Mouse (Mus musculus) midbrain, embryonic 15.5 days (tissue): ENCODE results near the gene 4921504E06Rik. TPM values are rescaled to one million over a fixed set of nuclear protein-coding genes. Genes with fewer than 3 reads are reported as not detected.

Source experiments
- ATAC-seq: fragments of 200-750 bp; cut with Nextera tagmentation; replicated peaks from 2 replicates; pipeline ENCODE4 v1.8.0; 2017; ENCODE audit warnings: moderate TSS enrichment
- H3K27ac ChIP-seq: fragments of 300-500 bp; sonication (generic); 2 replicates; pipeline ENCODE4 v1.5.1; 2015; ENCODE audit warnings: mild to moderate bottlenecking, inconsistent platforms
- H3K27me3 ChIP-seq: fragments of 300-500 bp; sonication (generic); replicated peaks from 2 replicates; pipeline ENCODE4 v1.6.1; 2015; ENCODE audit warnings: inconsistent platforms
- H3K36me3 ChIP-seq: fragments of 300-500 bp; sonication (generic); replicated peaks from 2 replicates; pipeline ENCODE4 v1.6.1; 2015; ENCODE audit warnings: inconsistent platforms
- H3K4me1 ChIP-seq: fragments of 300-500 bp; sonication (generic); 2 replicates; pipeline ENCODE4 v1.6.1; 2015; ENCODE audit warnings: inconsistent platforms
- H3K4me2 ChIP-seq: fragments of 300-500 bp; sonication (generic); 2 replicates; pipeline ENCODE4 v1.6.1; 2015; ENCODE audit warnings: inconsistent platforms, mild to moderate bottlenecking, moderate library complexity
- H3K4me3 ChIP-seq: fragments of 300-500 bp; sonication (generic); 2 replicates; pipeline ENCODE4 v1.5.1; 2015; ENCODE audit warnings: mild to moderate bottlenecking, inconsistent platforms
- H3K9ac ChIP-seq: fragments of 300-500 bp; sonication (generic); 2 replicates; pipeline ENCODE4 v1.6.1; 2015; ENCODE audit warnings: mild to moderate bottlenecking, inconsistent platforms
- H3K9me3 ChIP-seq: fragments of 300-500 bp; sonication (generic); 2 replicates; pipeline ENCODE4 v1.6.1; 2016; ENCODE audit warnings: inconsistent platforms
- WGBS: fragments of 180-500 bp; shearing (Covaris S2); methylation state at CpG from one replicate; pipeline ENCODE4 v1.1.7; 2015; ENCODE audit warnings: mixed read lengths; 5-methylcytosine and 5-hydroxymethylcytosine counted together
- polyA plus RNA-seq: library from polyadenylated mRNA; unstranded; fragments of >200 nt; fragmentation: Nextera tagmentation; extraction: Ambion mirVana; gene quantifications from 2 replicates; pipeline ENCODE4 v1.2.1, GENCODE M21; 2015

The 4921504E06Rik gene
- polyA plus RNA-seq, 1 experiment from 2014 or later = not detected

DNA sequence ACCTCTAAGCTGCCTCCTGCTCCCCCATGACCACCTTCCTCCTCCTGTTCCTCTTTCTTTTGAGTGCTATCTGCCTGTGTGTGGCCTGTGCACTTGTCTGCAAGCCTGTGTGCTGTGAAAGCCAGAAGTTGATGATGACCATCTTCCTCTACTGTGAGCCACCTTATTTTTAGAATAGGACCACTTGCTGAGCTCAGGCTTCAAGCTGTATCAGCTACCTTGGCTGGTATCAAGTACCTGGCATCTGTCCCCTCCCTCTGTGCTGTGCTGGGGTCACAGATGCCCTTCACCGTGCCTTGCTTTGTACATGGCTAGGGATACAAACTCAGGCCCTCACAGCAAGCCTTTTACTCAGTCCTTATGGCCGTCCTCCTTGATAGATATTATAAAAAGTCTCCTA lies 2.3 kb downstream of the 4921504E06Rik start:
- Histone ChIP-seq H3K27me3 (no peaks in the 10 kb centered on the region), H3K36me3 (no peaks in the 10 kb centered on the region), H3K4me3 (no peak overlapping the region), H3K4me2 (no peak overlapping the region), H3K9me3 (no peaks in the 10 kb centered on the region), H3K4me1 (peaks cover 21% of the 10 kb centered on the region), H3K27ac (no peak overlapping the region), H3K9ac (no peak overlapping the region)
- no peak for ATAC-seq
- WGBS = 89% methylated on average over 2 of the region's 2 CpGs

DNA sequence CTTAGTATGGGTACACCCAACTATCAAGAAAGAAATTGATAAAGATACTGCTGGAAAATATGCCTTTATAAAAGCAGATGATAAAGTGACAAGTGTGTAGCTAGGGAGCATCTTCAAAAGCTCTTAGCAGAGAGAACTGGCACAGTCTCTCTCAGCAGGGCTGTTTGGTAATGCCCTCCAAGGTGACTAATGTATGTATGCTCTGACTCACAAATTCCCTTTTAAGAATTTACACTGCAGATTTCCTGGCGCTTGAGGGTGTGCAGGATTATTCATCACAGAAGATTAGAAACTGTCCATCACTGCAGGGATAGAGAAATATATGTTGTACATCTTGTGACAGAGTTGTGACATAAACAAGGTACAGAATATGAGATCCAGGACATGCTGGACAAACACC lies 12.8 kb downstream of the 4921504E06Rik start:
- Histone ChIP-seq H3K9ac (no peak overlapping the region), H3K36me3 (no peaks in the 10 kb centered on the region), H3K9me3 (no peaks in the 10 kb centered on the region), H3K4me3 (no peak overlapping the region), H3K4me2 (no peak overlapping the region), H3K27ac (no peak overlapping the region), H3K27me3 (no peaks in the 10 kb centered on the region), H3K4me1 (no peaks in the 10 kb centered on the region)
- ATAC-seq = no peak
- 59% methylated on average over 1 of the region's 1 CpGs for WGBS

DNA sequence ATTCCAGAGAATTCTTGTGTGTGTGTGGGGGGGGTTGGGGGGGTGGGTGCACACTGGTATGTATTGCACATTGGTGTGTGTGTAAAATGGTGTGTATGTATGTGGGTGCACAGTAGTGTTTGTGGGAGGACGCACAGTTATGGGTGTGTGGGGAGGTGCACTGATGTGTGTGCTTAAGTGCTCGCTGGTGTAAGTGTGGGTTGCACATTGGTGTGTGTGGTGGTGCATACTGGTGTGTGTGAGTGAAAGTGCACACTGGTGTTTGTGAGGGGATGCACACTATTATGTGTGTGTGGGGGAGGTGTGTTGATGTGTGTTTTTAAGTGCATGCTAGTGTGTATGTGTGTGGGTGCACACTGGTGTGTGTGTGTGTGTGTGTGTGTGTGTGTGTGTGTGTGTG lies 24.3 kb downstream of the 4921504E06Rik start:
- no peak overlapping the region for H3K9ac ChIP-seq
- no peaks in the 10 kb centered on the region for H3K4me1 ChIP-seq
- H3K27ac ChIP-seq = no peak overlapping the region
- H3K36me3 ChIP-seq = no peaks in the 10 kb centered on the region
- H3K27me3 ChIP-seq = no peaks in the 10 kb centered on the region
- no peak for ATAC-seq
- WGBS = 92% methylated on average over 2 of the region's 2 CpGs
- H3K4me3 ChIP-seq = no peak overlapping the region
- no peak overlapping the region for H3K4me2 ChIP-seq
- no peaks in the 10 kb centered on the region for H3K9me3 ChIP-seq

DNA sequence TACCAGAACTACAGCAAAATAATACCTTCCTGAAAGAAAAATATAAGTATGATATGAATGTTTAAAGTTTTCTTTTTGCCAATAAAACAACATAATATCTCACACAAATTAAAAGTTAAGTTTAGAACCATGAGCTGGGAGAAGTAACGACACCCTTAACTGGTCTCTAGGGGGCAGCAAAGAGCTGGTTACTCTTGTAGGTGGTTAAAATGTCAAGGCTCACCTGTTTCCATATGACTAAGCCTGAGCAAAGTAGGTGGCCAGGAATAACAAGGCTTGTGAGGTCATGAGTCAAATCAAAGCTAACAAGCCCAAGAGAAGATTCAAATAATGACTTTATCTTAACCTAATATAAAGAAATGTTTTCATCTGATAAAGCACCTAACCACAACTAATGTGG lies 24.9 kb downstream of the 4921504E06Rik start:
- Histone ChIP-seq H3K27me3 (no peaks in the 10 kb centered on the region), H3K4me2 (no peak overlapping the region), H3K27ac (no peak overlapping the region), H3K9ac (no peak overlapping the region), H3K36me3 (no peaks in the 10 kb centered on the region), H3K4me1 (no peaks in the 10 kb centered on the region), H3K4me3 (no peak overlapping the region), H3K9me3 (no peaks in the 10 kb centered on the region)
- WGBS = 2% methylated on average over 1 of the region's 1 CpGs
- ATAC-seq = no peak

DNA sequence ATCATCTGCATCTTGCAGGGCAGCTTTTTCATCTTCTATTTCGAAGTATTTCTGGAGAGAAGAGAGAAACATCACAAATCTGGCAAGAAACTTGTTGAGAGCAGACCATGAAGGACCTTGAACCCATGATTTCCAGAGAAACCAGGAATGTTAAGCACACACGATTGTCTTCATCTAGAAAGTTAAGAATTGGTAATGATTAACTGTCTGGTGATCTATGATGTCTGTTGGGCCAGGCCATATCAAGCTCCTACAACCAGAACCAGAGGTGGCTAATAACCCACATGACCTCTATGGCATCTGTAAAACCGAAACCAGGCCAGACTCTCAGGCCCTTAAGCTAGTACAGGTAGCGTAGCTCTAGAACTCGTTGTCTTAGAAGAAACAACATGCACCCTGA lies 29.6 kb downstream of the 4921504E06Rik start:
- H3K9ac ChIP-seq = no peak overlapping the region
- no peak overlapping the region for H3K4me2 ChIP-seq
- H3K9me3 ChIP-seq = no peaks in the 10 kb centered on the region
- WGBS = 80% methylated on average over 5 of the region's 5 CpGs
- H3K4me3 ChIP-seq = no peak overlapping the region
- no peaks in the 10 kb centered on the region for H3K36me3 ChIP-seq
- H3K27me3 ChIP-seq = 0 out of 2 replicates have a peak, but pooled peaks cover 5% of the 10 kb centered on the region
- H3K4me1 ChIP-seq = no peaks in the 10 kb centered on the region
- H3K27ac ChIP-seq = no peak overlapping the region
- no peak for ATAC-seq

DNA sequence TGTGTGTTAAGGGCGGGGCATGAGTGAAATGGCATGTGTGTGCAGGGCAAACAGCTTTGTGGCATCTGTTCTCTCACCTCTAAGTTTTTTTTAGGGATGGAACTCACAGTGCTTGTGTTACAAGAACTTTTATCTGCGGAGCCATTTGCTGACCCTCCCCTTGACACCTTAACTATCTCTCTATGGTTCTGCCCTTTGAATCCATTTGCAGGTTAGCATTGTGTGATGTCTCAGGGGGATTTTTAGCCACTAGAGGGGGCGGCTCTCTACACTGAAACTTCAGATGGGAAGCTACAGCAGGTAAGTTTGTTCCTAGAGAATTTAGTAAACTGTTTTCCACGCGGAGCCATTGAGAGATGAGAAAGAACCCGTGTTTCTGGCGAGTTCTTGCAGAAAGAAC lies 32.1 kb downstream of the 4921504E06Rik start:
- no peaks in the 10 kb centered on the region for H3K36me3 ChIP-seq
- no peak overlapping the region for H3K4me3 ChIP-seq
- no peak overlapping the region for H3K27ac ChIP-seq
- no peak overlapping the region for H3K4me2 ChIP-seq
- H3K4me1 ChIP-seq = no peaks in the 10 kb centered on the region
- H3K9me3 ChIP-seq = no peaks in the 10 kb centered on the region
- WGBS = 40% methylated on average over 7 of the region's 7 CpGs
- no peak for ATAC-seq
- H3K9ac ChIP-seq = no peak overlapping the region
- H3K27me3 ChIP-seq = 0 out of 2 replicates have a peak, but pooled peaks cover 5% of the 10 kb centered on the region

DNA sequence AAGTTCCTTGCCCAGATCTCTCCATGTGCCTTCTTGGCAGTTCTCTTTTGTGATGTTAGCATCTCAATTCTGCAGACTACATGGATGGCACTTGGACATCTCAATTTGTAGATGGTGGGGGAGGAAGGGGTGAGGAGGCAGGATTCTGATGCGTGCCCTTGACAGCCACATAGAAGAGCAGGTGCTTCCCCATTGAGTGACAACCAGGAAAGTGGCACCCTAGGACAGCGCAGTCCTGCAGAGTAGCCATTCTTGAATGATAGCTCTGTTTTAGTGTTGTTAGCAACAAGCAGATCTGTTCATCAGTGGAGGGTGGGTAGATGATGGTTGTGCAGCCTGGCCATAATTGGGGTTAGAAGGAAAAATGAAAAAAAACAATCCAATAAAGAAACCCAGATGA lies 33.1 kb downstream of the 4921504E06Rik start:
- 77% methylated on average over 2 of the region's 2 CpGs for WGBS
- H3K4me2 ChIP-seq = no peak overlapping the region
- no peaks in the 10 kb centered on the region for H3K4me1 ChIP-seq
- no peak overlapping the region for H3K27ac ChIP-seq
- H3K9ac ChIP-seq = no peak overlapping the region
- H3K36me3 ChIP-seq = no peaks in the 10 kb centered on the region
- 0 out of 2 replicates have a peak, but pooled peaks cover 5% of the 10 kb centered on the region for H3K27me3 ChIP-seq
- no peaks in the 10 kb centered on the region for H3K9me3 ChIP-seq
- ATAC-seq = no peak
- H3K4me3 ChIP-seq = no peak overlapping the region

DNA sequence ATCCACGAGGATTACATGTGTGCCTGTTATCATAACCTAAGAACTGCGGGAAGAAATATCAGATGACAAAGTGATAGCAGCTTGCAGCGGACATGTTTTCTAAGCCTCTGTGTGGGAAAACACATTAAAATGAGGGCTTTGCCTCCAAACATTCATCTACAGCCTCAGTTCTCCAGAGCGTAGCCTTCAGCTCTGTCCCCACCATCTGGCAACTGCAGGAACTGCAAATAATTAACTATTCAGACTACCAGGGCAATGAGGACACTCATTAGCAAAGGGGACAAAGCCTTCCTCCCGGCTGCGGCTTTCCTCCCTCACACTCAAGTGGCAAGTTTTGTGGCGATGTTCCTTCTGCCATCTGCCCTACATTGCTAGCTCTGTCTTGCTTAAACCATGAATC lies 33.9 kb downstream of the 4921504E06Rik start:
- Histone ChIP-seq H3K9ac (no peak overlapping the region), H3K4me3 (no peak overlapping the region), H3K36me3 (no peaks in the 10 kb centered on the region), H3K9me3 (no peaks in the 10 kb centered on the region), H3K4me1 (no peaks in the 10 kb centered on the region), H3K4me2 (peak overlapping the region; percentile 17; the same call in 1 of the 2 replicates), H3K27ac (no peak overlapping the region), H3K27me3 (peaks cover 6% of the 10 kb centered on the region; the same call in 1 of the 2 replicates)
- ATAC-seq = peak; percentile 87
- WGBS = 5% methylated on average over 7 of the region's 7 CpGs

DNA sequence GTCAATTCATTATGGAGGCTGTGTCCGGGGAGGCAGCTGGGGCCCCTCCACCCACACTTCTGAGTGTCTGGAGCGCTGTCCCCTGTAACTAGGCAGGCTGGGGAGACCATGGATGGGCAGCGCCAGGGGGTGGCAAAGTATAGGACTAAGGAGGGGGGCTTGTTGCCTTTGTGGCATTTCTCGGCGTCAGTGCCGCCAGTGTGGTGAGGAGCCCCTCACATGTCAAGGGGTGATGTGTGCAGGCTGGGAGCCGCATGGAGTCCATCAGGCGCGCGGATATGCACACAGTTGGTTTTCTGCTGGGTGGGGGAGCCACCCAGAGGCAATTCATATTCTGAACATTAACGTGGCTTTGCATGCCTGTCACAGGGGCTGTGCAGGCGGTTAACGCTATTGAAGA lies 35.8 kb downstream of the 4921504E06Rik start:
- peak; percentile 57 for ATAC-seq
- Histone ChIP-seq H3K4me2 (peak overlapping the region; percentile 43), H3K27ac (no peak overlapping the region), H3K27me3 (peaks cover 16% of the 10 kb centered on the region), H3K36me3 (no peaks in the 10 kb centered on the region), H3K9ac (0 out of 2 replicates have a peak overlapping the region, but pooled peaks have one; percentile 17), H3K4me3 (peak overlapping the region; percentile 9; the same call in 1 of the 2 replicates), H3K4me1 (no peaks in the 10 kb centered on the region), H3K9me3 (no peaks in the 10 kb centered on the region)
- WGBS = 17% methylated on average over 13 of the region's 13 CpGs

DNA sequence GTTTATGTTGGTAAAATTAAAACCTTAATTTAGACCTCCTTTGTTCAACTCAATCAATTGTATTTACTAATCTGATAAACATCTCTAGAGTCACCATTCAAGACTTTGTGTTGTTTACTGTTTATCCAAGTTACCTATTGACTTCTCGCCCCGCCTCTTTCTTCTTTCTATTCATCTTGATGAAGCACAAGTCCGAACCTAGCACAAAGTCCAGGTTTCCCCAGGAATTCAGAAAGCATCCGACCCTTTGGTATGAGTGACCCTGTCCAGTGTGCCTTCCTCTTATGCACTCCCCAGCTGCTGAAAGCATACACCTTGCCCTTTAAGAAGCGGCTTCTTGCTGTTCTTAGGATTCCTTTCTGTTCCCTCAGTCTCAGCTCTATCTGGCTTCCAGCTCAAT lies 41.3 kb downstream of the 4921504E06Rik start:
- no peak overlapping the region for H3K27ac ChIP-seq
- H3K36me3 ChIP-seq = no peaks in the 10 kb centered on the region
- H3K9me3 ChIP-seq = no peaks in the 10 kb centered on the region
- H3K4me3 ChIP-seq = no peak overlapping the region
- peaks cover 11% of the 10 kb centered on the region for H3K27me3 ChIP-seq
- no peaks in the 10 kb centered on the region for H3K4me1 ChIP-seq
- 70% methylated on average over 5 of the region's 5 CpGs for WGBS
- H3K9ac ChIP-seq = no peak overlapping the region
- no peak overlapping the region for H3K4me2 ChIP-seq
- no peak for ATAC-seq

DNA sequence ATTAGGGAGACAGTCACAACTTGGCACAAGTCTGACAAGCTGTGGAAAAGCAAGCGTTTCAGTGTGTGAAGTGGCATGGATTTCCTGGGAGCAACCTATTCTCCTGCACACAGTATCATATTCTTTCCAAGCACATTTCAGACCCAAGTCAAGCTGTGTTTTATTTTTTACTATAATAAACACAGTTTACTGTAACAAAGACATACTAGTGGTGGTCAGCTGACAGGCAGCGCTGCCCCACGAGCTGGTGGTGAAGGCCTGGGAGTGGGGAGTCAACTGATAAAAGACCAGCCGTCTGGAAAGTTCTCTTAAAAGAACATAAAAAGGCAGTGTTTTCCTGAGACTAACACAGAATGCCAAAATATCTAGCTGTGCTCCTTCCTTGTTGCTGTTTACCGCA lies 42.7 kb downstream of the 4921504E06Rik start:
- no peak overlapping the region for H3K4me2 ChIP-seq
- H3K27me3 ChIP-seq = peaks cover 11% of the 10 kb centered on the region
- no peaks in the 10 kb centered on the region for H3K4me1 ChIP-seq
- no peaks in the 10 kb centered on the region for H3K9me3 ChIP-seq
- no peak overlapping the region for H3K4me3 ChIP-seq
- ATAC-seq = no peak
- H3K27ac ChIP-seq = no peak overlapping the region
- 46% methylated on average over 5 of the region's 5 CpGs for WGBS
- no peak overlapping the region for H3K9ac ChIP-seq
- no peaks in the 10 kb centered on the region for H3K36me3 ChIP-seq

DNA sequence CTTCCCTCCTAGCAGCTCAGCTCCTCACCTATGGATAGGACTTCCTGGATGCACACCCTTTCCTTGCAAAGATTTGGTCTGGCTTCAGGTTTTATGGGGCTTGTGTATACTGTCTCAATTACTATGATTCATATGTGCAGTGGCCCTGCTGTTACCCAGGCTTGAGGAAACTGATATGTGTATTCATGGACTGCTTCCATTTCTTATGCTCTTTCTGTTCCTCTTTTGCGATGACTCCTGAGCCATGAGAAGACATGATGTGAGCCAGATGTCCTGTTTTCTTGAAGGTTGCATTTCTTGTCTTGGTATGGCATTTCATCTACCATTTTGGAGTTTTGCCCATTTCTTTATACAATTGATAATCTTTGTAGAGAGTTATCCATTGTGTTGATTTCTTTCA lies 48.0 kb downstream of the 4921504E06Rik start:
- Histone ChIP-seq H3K4me2 (no peak overlapping the region), H3K4me1 (no peaks in the 10 kb centered on the region), H3K27me3 (no peaks in the 10 kb centered on the region), H3K36me3 (no peaks in the 10 kb centered on the region), H3K9me3 (no peaks in the 10 kb centered on the region), H3K4me3 (no peak overlapping the region), H3K9ac (no peak overlapping the region), H3K27ac (no peak overlapping the region)
- no peak for ATAC-seq
- 94% methylated on average over 1 of the region's 1 CpGs for WGBS

DNA sequence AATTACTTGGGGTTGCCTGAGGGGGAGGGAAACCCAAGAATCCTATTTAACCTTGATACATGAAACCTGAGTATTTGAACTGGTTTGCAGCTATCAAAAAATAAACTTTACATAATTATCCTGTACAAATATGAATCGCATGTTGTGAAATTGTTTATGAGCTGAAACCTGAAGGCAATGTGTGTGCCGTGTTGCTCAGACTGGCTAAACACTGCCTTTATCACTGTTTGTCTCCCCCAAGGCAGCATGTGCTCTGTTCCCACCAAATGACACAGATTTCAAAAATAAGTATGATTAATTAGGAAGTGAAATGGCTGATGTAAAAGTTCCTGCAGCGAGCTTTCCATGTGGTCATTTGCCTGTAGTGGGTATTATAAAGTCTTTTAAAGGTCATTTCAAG lies 63.5 kb downstream of the 4921504E06Rik start:
- ATAC-seq = no peak
- Histone ChIP-seq H3K4me1 (no peaks in the 10 kb centered on the region), H3K4me2 (no peak overlapping the region), H3K9ac (no peak overlapping the region), H3K9me3 (no peaks in the 10 kb centered on the region), H3K4me3 (no peak overlapping the region), H3K27me3 (no peaks in the 10 kb centered on the region), H3K36me3 (no peaks in the 10 kb centered on the region), H3K27ac (no peak overlapping the region)
- 87% methylated on average over 3 of the region's 3 CpGs for WGBS
